Mouse (Mus musculus): ENCODE data around the gene Atg10.
"Not testable (repeated sequence)": the region's sequence is repeated elsewhere in the genome, so short reads cannot be mapped to it uniquely, and the experiment has no call there.

Atg10 gene

GRCm38 (mm10) chr13:91223587-91224437 is at the start of gene Atg10:
TSS of gene Atg10 (minus strand) at chr13:91223968.
- peak; percentile 93 for DNase-seq (ENCODE audit: low spot score in 2 of 2)

- DNase-seq (ENCODE audit: low spot score in 2 of 2), result no peak
These were observed 28.6 kb upstream of the Atg10 start for GRCm38 (mm10) chr13:91252406-91252805.

- no peak for DNase-seq (ENCODE audit: low spot score in 2 of 2)
These were observed 27.9 kb upstream of the Atg10 start for GRCm38 (mm10) chr13:91251636-91252035.

- not testable (repeated sequence) for DNase-seq (ENCODE audit: low spot score in 2 of 2)
These were observed 26.3 kb upstream of the Atg10 start for GRCm38 (mm10) chr13:91250050-91250449.

GRCm38 (mm10) chr13:91246472-91246871 is 22.7 kb upstream of the Atg10 start:
- DNase-seq (ENCODE audit: low spot score in 2 of 2), result no peak

- DNase-seq (ENCODE audit: low spot score in 2 of 2), result no peak
These were observed 14.2 kb upstream of the Atg10 start for GRCm38 (mm10) chr13:91237976-91238375.

GRCm38 (mm10) chr13:91236884-91237283 is 13.1 kb upstream of the Atg10 start:
- DNase-seq (ENCODE audit: low spot score in 2 of 2), result no peak

- no peak for DNase-seq (ENCODE audit: low spot score in 2 of 2)
These were observed 658 bp upstream of the Atg10 start for GRCm38 (mm10) chr13:91224438-91224814.

GRCm38 (mm10) chr13:91223063-91223462 is 705 bp downstream of the Atg10 start:
- no peak for DNase-seq (ENCODE audit: low spot score in 2 of 2)

GRCm38 (mm10) chr13:91221696-91222095 is 2.1 kb downstream of the Atg10 start:
- DNase-seq (ENCODE audit: low spot score in 2 of 2), result no peak

- DNase-seq (ENCODE audit: low spot score in 2 of 2), result no peak
These were observed 6.1 kb downstream of the Atg10 start for GRCm38 (mm10) chr13:91217691-91218090.

- DNase-seq (ENCODE audit: low spot score in 2 of 2), result no peak
These were observed 7.0 kb downstream of the Atg10 start for GRCm38 (mm10) chr13:91216656-91217205.

GRCm38 (mm10) chr13:91212958-91213357 is 10.8 kb downstream of the Atg10 start:
- DNase-seq (ENCODE audit: low spot score in 2 of 2), result no peak

GRCm38 (mm10) chr13:91206237-91206636 is 17.5 kb downstream of the Atg10 start:
- DNase-seq (ENCODE audit: low spot score in 2 of 2), result no peak

GRCm38 (mm10) chr13:91202564-91202963 is 21.2 kb downstream of the Atg10 start:
- no peak for DNase-seq (ENCODE audit: low spot score in 2 of 2)

GRCm38 (mm10) chr13:91187378-91188234 is 36.2 kb downstream of the Atg10 start:
- DNase-seq (ENCODE audit: low spot score in 2 of 2), result no peak

- DNase-seq (ENCODE audit: low spot score in 2 of 2), result no peak
These were observed 38.4 kb downstream of the Atg10 start for GRCm38 (mm10) chr13:91185248-91185867.

GRCm38 (mm10) chr13:91184226-91184625 is 39.5 kb downstream of the Atg10 start:
- DNase-seq (ENCODE audit: low spot score in 2 of 2), result no peak

GRCm38 (mm10) chr13:91180364-91180763 is 43.4 kb downstream of the Atg10 start:
- no peak for DNase-seq (ENCODE audit: low spot score in 2 of 2)

- DNase-seq (ENCODE audit: low spot score in 2 of 2), result no peak
These were observed 44.4 kb downstream of the Atg10 start for GRCm38 (mm10) chr13:91179174-91179899.

All from spleen, postnatal 36 days (tissue).